8 mouse cellular contexts compared by ENCODE assay signal in genomic region chr2:31769115-31769514, GRCm38 (mm10). TPM values are rescaled to one million over a fixed set of nuclear protein-coding genes. Genes with fewer than 3 reads are reported as not detected.
DNase-seq lines count a peak whose midpoint lies in the region; ATAC-seq and TF ChIP-seq lines count a peak whose summit lies in the region.

No protein-coding gene starts in this region.

- WGBS in forebrain, embryonic 14.5 days: 64% methylated on average over 4 of the region's 4 CpGs
- 37% methylated on average over 4 of the region's 4 CpGs for WGBS in limb, embryonic 14.5 days
- 44% methylated on average over 4 of the region's 4 CpGs for WGBS in neural tube, embryonic 12.5 days

- intact Hi-C loops in left cerebral cortex, adult 2 months (cut with DNase I): loop anchor here (5.0 kb wide), 1 partner anchor 42 kb away; no protein-coding TSS in a partner anchor

- H3K4me1 ChIP-seq in forebrain, embryonic 14.5 days (ENCODE audit: control insufficient read depth, insufficient read depth, low read length): peaks cover 11% of the 10 kb centered on the region
- peaks cover 43% of the 10 kb centered on the region for H3K4me1 ChIP-seq in limb, embryonic 14.5 days (ENCODE audit: control insufficient read depth, insufficient read depth, low read length)
- H3K4me1 ChIP-seq in neural tube, embryonic 12.5 days: peaks cover 59% of the 10 kb centered on the region

- peak overlapping the region; percentile 72 for H3K27ac ChIP-seq in left cerebral cortex, adult 2 months
- H3K27ac ChIP-seq in forebrain, embryonic 14.5 days (ENCODE audit: low read depth, low read length): peak overlapping the region; percentile 14; the same call in 1 of the 2 replicates
- peak overlapping the region; percentile 77 for H3K27ac ChIP-seq in limb, embryonic 14.5 days (replicated peaks; ENCODE audit: low read depth, low read length)
- no peak overlapping the region for H3K27ac ChIP-seq in neural tube, embryonic 12.5 days

- H3K9me3 ChIP-seq in forebrain, embryonic 14.5 days (replicated peaks; ENCODE audit: control insufficient read depth, low read length): no peaks in the 10 kb centered on the region
- no peaks in the 10 kb centered on the region for H3K9me3 ChIP-seq in limb, embryonic 14.5 days (ENCODE audit: control insufficient read depth, low read length)
- H3K9me3 ChIP-seq in neural tube, embryonic 12.5 days: no peaks in the 10 kb centered on the region

- H3K27me3 ChIP-seq in forebrain, embryonic 14.5 days (replicated peaks; ENCODE audit: control insufficient read depth, insufficient read depth, low read length): no peaks in the 10 kb centered on the region
- H3K27me3 ChIP-seq in limb, embryonic 14.5 days (ENCODE audit: control insufficient read depth, insufficient read depth, low read length): no peaks in the 10 kb centered on the region
- H3K27me3 ChIP-seq in neural tube, embryonic 12.5 days (replicated peaks): no peaks in the 10 kb centered on the region

- no peak for TF ChIP-seq POLR2A in limb, embryonic 14.5 days (IDR thresholded peaks at IDR 0.05; ENCODE audit: borderline replicate concordance, extremely low read depth, insufficient read depth, insufficient read length)

- H3K36me3 ChIP-seq in forebrain, embryonic 14.5 days (ENCODE audit: control insufficient read depth, insufficient read depth, low read length): no peaks in the 10 kb centered on the region
- H3K36me3 ChIP-seq in limb, embryonic 14.5 days (ENCODE audit: control insufficient read depth, insufficient read depth, low read length): no peaks in the 10 kb centered on the region; the same call in 1 of the 2 replicates
- no peaks in the 10 kb centered on the region for H3K36me3 ChIP-seq in neural tube, embryonic 12.5 days

- H3K9ac ChIP-seq in forebrain, embryonic 14.5 days (ENCODE audit: low read length): peak overlapping the region; percentile 3; the same call in 1 of the 2 replicates
- no peak overlapping the region for H3K9ac ChIP-seq in limb, embryonic 14.5 days (ENCODE audit: low read depth, low read length, severe bottlenecking)
- no peak overlapping the region for H3K9ac ChIP-seq in neural tube, embryonic 12.5 days

- H3K4me2 ChIP-seq in forebrain, embryonic 14.5 days (ENCODE audit: low read length): no peak overlapping the region
- H3K4me2 ChIP-seq in limb, embryonic 14.5 days (replicated peaks; ENCODE audit: low read depth, low read length, severe bottlenecking): peak overlapping the region; percentile 3; the same call in 1 of the 2 replicates
- peak overlapping the region; percentile 28; the same call in 1 of the 2 replicates for H3K4me2 ChIP-seq in neural tube, embryonic 12.5 days (replicated peaks)

- TF ChIP-seq CTCF in left cerebral cortex, adult 2 months (IDR thresholded peaks at IDR 0.05): no peak

- no peak overlapping the region for H3K4me3 ChIP-seq in left cerebral cortex, adult 2 months
- no peak overlapping the region for H3K4me3 ChIP-seq in forebrain, embryonic 14.5 days (ENCODE audit: low read depth, low read length)
- no peak overlapping the region for H3K4me3 ChIP-seq in limb, embryonic 14.5 days (replicated peaks; ENCODE audit: low read length)
- H3K4me3 ChIP-seq in neural tube, embryonic 12.5 days: no peak overlapping the region

- DNase-seq in left cerebral cortex, adult 2 months (ENCODE audit: extremely low spot score in 1 of 2, low spot score in 2 of 2): no peak
- no peak for DNase-seq in left cerebral cortex, adult 18-20 months (ENCODE audit: low spot score in 2 of 2)
- DNase-seq in forebrain, embryonic 14.5 days (ENCODE audit: low spot score): no peak
- no peak for DNase-seq in limb, embryonic 14.5 days (ENCODE audit: low spot score)
- DNase-seq in cerebellum, postnatal 4 days (ENCODE audit: low spot score in 2 of 2): no peak
- DNase-seq in thymus, postnatal 10 days (ENCODE audit: low spot score in 2 of 2): no peak
- DNase-seq in adrenal gland, adult 8-10 months: no peak

- ATAC-seq in forebrain, embryonic 14.5 days: no peak
- ATAC-seq in limb, embryonic 14.5 days (ENCODE audit: low FRiP score, low read depth): peak; percentile 14; the same call in 1 of the 2 replicates
- ATAC-seq in neural tube, embryonic 12.5 days (ENCODE audit: low FRiP score, low read depth): no peak

RNA-seq across cellular contexts. Expression of gene Qrfp, which starts 41.3 kb away (rescaled TPM):
- total RNA-seq in left cerebral cortex, adult 2 months (2021): not detected
- not detected for total RNA-seq in left cerebral cortex, adult 18-20 months (2021)
- 0.11 and 0.19 TPM in 2 replicates for polyA plus RNA-seq in forebrain, embryonic 14.5 days (2014; fragmentation: Nextera tagmentation; extraction: Ambion mirVana)
- 0.12 and 0.16 TPM in 2 replicates for polyA plus RNA-seq in limb, embryonic 14.5 days (2012; rRNA removed)
- polyA plus RNA-seq in limb, embryonic 14.5 days (2014; fragmentation: Nextera tagmentation; extraction: Ambion mirVana): 0.30 TPM in 2 replicates
- polyA plus RNA-seq in neural tube, embryonic 12.5 days (2016; fragmentation: Nextera tagmentation; extraction: Ambion mirVana): 0.15 and 0.16 TPM in 2 replicates
- total RNA-seq in adrenal gland, adult 8-10 months (2022): not detected
